Mouse (Mus musculus): Measurements from ENCODE around the gene Plekhj1. TPM values are rescaled to one million over a fixed set of nuclear protein-coding genes. Genes with fewer than 3 reads are reported as not detected.

The Plekhj1 gene
- 47.8 TPM for polyA plus RNA-seq (2014; fragmentation: Illumina TruSeq; extraction: RNeasy Lipid Tissue Mini Kit (QIAGEN cat#74804); ENCODE audit: insufficient read depth, low read depth, low replicate concordance)

DNA sequence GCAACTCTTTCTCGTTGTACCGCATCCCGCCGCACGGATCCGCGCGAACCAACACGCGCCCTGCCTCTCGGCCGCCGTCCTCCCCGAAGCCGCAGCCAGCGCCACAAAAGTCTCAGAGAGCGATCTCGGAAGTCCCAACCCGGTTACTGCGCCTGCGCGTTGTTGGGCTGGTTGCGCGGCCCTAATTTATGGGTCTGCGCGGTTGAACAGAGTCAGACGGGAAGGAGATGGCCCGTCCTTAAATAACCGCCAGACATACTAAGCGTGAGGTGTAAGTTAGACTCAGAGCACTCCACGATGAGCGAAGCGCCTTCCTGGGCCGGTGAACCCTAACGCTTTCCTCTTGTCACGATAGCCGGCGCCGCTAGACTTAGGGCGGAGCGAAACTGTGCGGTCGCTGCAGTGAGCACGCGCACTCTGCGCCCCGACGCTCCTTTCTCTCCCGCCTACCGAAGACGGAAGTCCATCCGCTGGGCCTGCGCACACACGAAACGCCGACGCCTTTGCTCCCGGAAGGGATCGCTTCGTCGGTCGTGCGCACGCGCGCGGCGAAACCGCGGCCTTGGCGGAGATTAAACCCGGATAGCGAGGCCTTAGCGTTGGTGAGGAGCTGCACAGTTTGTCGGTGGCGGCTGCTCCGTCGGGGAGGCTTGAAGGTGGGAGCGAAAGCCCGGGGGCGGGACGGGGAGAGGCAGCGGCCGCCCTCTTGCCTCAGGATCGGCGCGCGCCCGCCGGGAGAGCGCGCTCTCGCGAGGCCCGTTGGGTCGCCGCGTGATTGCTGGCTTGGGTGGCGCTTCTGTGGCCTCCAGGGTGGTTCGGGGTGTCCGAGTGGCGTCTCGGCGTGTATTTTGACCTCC is at the start of gene Plekhj1, which contains the start of gene Sf3a2:
Plekhj1 (minus strand) TSS at position 477 of the 857 bp plus-strand sequence.
Sf3a2 (plus strand) TSS at position 49 of the 857 bp plus-strand sequence.

DNA sequence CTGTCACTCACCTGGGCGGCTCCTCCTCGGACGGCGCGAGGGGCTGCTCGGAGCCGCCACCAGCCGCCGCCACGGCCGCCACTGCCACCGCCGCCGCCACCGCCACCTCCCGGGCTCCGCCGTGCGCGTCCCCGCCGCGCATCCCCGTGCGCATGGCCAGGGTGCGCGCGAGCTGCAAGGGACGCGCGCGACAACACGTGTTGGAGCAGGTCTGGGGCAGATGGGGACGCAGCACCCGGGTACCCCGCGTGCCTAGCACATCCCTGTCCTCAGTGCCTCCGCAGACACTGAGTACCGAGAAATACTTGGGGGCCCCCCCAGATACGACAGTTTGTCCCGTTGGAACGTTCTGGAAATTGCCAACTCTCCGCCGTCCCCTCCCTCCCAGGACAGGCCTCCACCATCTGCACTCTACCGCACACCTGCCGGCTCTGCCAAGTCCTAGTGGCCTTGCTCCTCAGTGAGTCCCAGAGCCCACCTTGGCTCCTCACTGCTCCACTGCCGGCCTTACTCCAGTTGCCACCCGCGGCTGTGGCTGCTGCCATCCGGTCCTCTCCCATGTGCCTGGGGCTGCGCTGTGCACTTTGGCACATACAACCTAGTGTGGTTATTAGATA is 45.6 kb upstream of the Plekhj1 start, which contains the start of gene Lingo3:
Lingo3 (minus strand) TSS at position 109 of the 617 bp plus-strand sequence.

DNA sequence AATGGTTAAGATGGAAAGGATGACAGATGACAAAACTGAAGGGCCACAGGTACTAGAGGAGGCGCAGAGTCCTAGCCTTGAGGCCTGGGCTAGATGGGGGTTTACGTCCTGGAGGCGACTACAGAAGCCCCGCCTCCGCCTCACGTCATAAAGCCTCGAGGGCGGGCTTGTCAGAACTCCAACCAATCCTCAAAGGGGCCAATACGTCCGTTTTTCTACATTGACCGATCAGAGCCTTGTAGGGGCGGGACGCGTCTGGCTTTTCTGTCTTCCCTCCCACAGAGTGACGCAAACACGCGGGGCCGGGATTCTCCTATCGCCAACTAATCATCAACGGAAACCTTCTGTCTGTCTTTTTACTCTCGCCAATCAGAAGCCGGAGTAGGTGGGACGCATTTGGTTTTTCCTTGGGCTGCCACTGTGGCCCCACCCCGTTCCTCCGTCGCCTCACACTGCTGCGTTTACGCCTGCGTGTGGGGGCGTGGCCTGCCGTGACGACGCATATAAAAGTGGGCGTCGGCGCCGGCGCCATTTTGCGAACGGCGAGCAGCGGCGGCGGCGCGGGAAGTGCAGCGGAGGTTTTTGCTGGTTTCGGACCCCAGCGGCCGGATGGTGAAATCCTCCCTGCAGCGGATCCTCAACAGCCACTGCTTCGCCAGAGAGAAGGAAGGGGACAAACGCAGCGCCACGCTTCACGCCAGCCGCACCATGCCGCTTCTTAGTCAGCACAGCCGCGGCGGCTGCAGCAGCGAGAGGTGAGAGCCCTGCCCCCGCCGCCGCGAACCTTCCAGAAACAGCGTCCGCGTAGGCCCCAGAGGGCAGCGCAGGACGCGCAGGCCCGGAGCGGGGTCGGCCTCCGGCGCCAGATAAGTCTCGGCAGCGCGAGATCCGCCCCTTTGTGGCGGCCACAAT is 28.0 kb upstream of the Plekhj1 start, which contains the start of gene Oaz1:
Oaz1 (plus strand) TSS at position 506 of the 912 bp plus-strand sequence.

GRCm38 (mm10) chr10:80813366-80813765 is 14.9 kb upstream of the Plekhj1 start, which contains the start of gene Jsrp1:
Jsrp1 (minus strand) TSS chr10:80813498.

DNA sequence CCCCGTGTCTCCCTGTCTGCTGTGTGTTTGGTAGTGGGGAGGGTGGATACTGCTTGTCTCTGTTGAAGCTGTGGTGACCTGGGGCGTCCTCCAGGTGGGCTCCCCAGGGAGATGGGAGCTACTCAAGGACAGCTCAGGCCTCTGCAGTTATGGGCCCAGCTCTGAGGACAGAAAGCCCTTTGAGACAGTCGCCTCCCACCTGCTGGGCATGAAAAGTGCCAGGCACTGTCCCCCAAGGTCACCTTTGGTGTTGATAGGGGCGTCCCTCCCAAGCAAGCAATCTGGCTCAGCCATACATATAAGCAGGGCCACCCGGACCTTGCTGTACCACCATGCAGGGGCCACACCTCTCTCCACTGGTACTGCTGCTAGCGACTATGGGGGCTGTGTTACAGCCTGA is 6.5 kb upstream of the Plekhj1 start, which contains the start of gene Amh:
Amh (plus strand) TSS at position 328 of the 400 bp plus-strand sequence.

DNA sequence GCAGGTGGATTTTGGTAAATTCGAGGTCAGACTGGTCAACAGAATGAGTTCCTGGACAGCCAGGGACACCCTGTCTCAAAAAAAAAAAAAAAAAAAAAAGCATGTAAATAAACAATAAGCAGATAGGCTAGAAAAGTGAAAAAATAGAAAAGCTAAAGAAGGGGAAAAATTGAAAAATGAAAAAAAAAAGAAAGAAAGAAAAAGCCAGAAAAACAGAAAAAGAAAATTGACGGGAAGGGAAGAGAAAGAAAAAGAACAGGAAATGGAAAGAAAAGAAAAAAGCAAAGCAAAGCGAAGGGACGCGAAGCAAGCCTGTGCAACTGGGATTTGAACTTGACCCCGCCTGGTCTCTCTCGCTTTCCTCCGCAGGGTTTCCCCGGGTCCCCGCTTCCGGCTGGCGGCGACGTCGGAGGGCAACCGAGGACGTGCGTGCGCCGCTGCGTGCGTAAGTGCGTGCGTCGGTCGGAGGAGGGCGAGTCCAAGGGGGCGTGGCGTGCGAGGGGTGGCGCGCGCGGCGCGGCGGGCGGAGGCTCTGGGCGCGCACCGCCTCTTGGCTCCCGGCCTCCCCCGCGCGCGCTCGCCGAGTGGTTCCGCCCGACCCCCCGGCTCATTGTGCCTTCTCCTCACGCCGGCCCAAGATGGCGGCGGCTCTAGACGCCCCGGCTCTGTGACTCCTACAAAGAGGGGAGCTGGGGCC is 43.7 kb downstream of the Plekhj1 start, which contains the start of gene Dot1l:
Dot1l (plus strand) TSS at position 613 of the 697 bp plus-strand sequence.

Other genes with a start within 250 kb of the Plekhj1 start
- 10.9 TPM for gene Rexo1, start 237.1 kb downstream of the Plekhj1 start, polyA plus RNA-seq (2014; fragmentation: Illumina TruSeq; extraction: RNeasy Lipid Tissue Mini Kit (QIAGEN cat#74804); ENCODE audit: insufficient read depth, low read depth, low replicate concordance)
- gene Klf16, start 221.3 kb downstream of the Plekhj1 start, polyA plus RNA-seq (2014; fragmentation: Illumina TruSeq; extraction: RNeasy Lipid Tissue Mini Kit (QIAGEN cat#74804); ENCODE audit: insufficient read depth, low read depth, low replicate concordance) = 10.0 TPM
- 63.0 TPM for gene Abhd17a, start 208.3 kb downstream of the Plekhj1 start, polyA plus RNA-seq (2014; fragmentation: Illumina TruSeq; extraction: RNeasy Lipid Tissue Mini Kit (QIAGEN cat#74804); ENCODE audit: insufficient read depth, low read depth, low replicate concordance)
- 39.5 TPM for gene Scamp4, start 195.8 kb downstream of the Plekhj1 start, polyA plus RNA-seq (2014; fragmentation: Illumina TruSeq; extraction: RNeasy Lipid Tissue Mini Kit (QIAGEN cat#74804); ENCODE audit: insufficient read depth, low read depth, low replicate concordance)
- 1.3 TPM for gene Adat3, start 195.7 kb downstream of the Plekhj1 start, polyA plus RNA-seq (2014; fragmentation: Illumina TruSeq; extraction: RNeasy Lipid Tissue Mini Kit (QIAGEN cat#74804); ENCODE audit: insufficient read depth, low read depth, low replicate concordance)
- 0.44 TPM for gene Gm49322, start 192.6 kb downstream of the Plekhj1 start, polyA plus RNA-seq (2014; fragmentation: Illumina TruSeq; extraction: RNeasy Lipid Tissue Mini Kit (QIAGEN cat#74804); ENCODE audit: insufficient read depth, low read depth, low replicate concordance)
- 98.5 TPM for gene Csnk1g2, start 175.8 kb downstream of the Plekhj1 start, polyA plus RNA-seq (2014; fragmentation: Illumina TruSeq; extraction: RNeasy Lipid Tissue Mini Kit (QIAGEN cat#74804); ENCODE audit: insufficient read depth, low read depth, low replicate concordance)
- gene Btbd2, start 141.6 kb downstream of the Plekhj1 start, polyA plus RNA-seq (2014; fragmentation: Illumina TruSeq; extraction: RNeasy Lipid Tissue Mini Kit (QIAGEN cat#74804); ENCODE audit: insufficient read depth, low read depth, low replicate concordance) = 24.0 TPM
- 80.0 TPM for gene Mknk2, start 120.5 kb downstream of the Plekhj1 start, polyA plus RNA-seq (2014; fragmentation: Illumina TruSeq; extraction: RNeasy Lipid Tissue Mini Kit (QIAGEN cat#74804); ENCODE audit: insufficient read depth, low read depth, low replicate concordance)
- 23.9 TPM for gene Mob3a, start 96.6 kb downstream of the Plekhj1 start, polyA plus RNA-seq (2014; fragmentation: Illumina TruSeq; extraction: RNeasy Lipid Tissue Mini Kit (QIAGEN cat#74804); ENCODE audit: insufficient read depth, low read depth, low replicate concordance)
- gene Izumo4, start 96.4 kb downstream of the Plekhj1 start, polyA plus RNA-seq (2014; fragmentation: Illumina TruSeq; extraction: RNeasy Lipid Tissue Mini Kit (QIAGEN cat#74804); ENCODE audit: insufficient read depth, low read depth, low replicate concordance) = 26.3 TPM
- gene Ap3d1, start 56.4 kb downstream of the Plekhj1 start, polyA plus RNA-seq (2014; fragmentation: Illumina TruSeq; extraction: RNeasy Lipid Tissue Mini Kit (QIAGEN cat#74804); ENCODE audit: insufficient read depth, low read depth, low replicate concordance) = 26.6 TPM
- gene Dot1l, start 43.4 kb downstream of the Plekhj1 start, polyA plus RNA-seq (2014; fragmentation: Illumina TruSeq; extraction: RNeasy Lipid Tissue Mini Kit (QIAGEN cat#74804); ENCODE audit: insufficient read depth, low read depth, low replicate concordance) = 6.0 TPM
- gene Sf3a2, start 428 bp downstream of the Plekhj1 start, polyA plus RNA-seq (2014; fragmentation: Illumina TruSeq; extraction: RNeasy Lipid Tissue Mini Kit (QIAGEN cat#74804); ENCODE audit: insufficient read depth, low read depth, low replicate concordance) = 19.4 TPM
- gene Amh, start 6.6 kb upstream of the Plekhj1 start, polyA plus RNA-seq (2014; fragmentation: Illumina TruSeq; extraction: RNeasy Lipid Tissue Mini Kit (QIAGEN cat#74804); ENCODE audit: insufficient read depth, low read depth, low replicate concordance) = 0.19 TPM
- gene Jsrp1, start 14.9 kb upstream of the Plekhj1 start, polyA plus RNA-seq (2014; fragmentation: Illumina TruSeq; extraction: RNeasy Lipid Tissue Mini Kit (QIAGEN cat#74804); ENCODE audit: insufficient read depth, low read depth, low replicate concordance) = not detected
- gene Oaz1, start 28.0 kb upstream of the Plekhj1 start, polyA plus RNA-seq (2014; fragmentation: Illumina TruSeq; extraction: RNeasy Lipid Tissue Mini Kit (QIAGEN cat#74804); ENCODE audit: insufficient read depth, low read depth, low replicate concordance) = 1,024 TPM
- not detected for gene Lingo3, start 45.4 kb upstream of the Plekhj1 start, polyA plus RNA-seq (2014; fragmentation: Illumina TruSeq; extraction: RNeasy Lipid Tissue Mini Kit (QIAGEN cat#74804); ENCODE audit: insufficient read depth, low read depth, low replicate concordance)
- 119 TPM for gene Lsm7, start 56.6 kb upstream of the Plekhj1 start, polyA plus RNA-seq (2014; fragmentation: Illumina TruSeq; extraction: RNeasy Lipid Tissue Mini Kit (QIAGEN cat#74804); ENCODE audit: insufficient read depth, low read depth, low replicate concordance)
- 9.4 TPM for gene Sppl2b, start 56.6 kb upstream of the Plekhj1 start, polyA plus RNA-seq (2014; fragmentation: Illumina TruSeq; extraction: RNeasy Lipid Tissue Mini Kit (QIAGEN cat#74804); ENCODE audit: insufficient read depth, low read depth, low replicate concordance)
- not detected for gene Tmprss9, start 73.2 kb upstream of the Plekhj1 start, polyA plus RNA-seq (2014; fragmentation: Illumina TruSeq; extraction: RNeasy Lipid Tissue Mini Kit (QIAGEN cat#74804); ENCODE audit: insufficient read depth, low read depth, low replicate concordance)
- 173 TPM for gene Timm13, start 102.3 kb upstream of the Plekhj1 start, polyA plus RNA-seq (2014; fragmentation: Illumina TruSeq; extraction: RNeasy Lipid Tissue Mini Kit (QIAGEN cat#74804); ENCODE audit: insufficient read depth, low read depth, low replicate concordance)
- gene Lmnb2, start 119.6 kb upstream of the Plekhj1 start, polyA plus RNA-seq (2014; fragmentation: Illumina TruSeq; extraction: RNeasy Lipid Tissue Mini Kit (QIAGEN cat#74804); ENCODE audit: insufficient read depth, low read depth, low replicate concordance) = 5.4 TPM
- gene Gadd45b, start 131.4 kb upstream of the Plekhj1 start, polyA plus RNA-seq (2014; fragmentation: Illumina TruSeq; extraction: RNeasy Lipid Tissue Mini Kit (QIAGEN cat#74804); ENCODE audit: insufficient read depth, low read depth, low replicate concordance) = 63.5 TPM
- gene Gng7, start 216.3 kb upstream of the Plekhj1 start, polyA plus RNA-seq (2014; fragmentation: Illumina TruSeq; extraction: RNeasy Lipid Tissue Mini Kit (QIAGEN cat#74804); ENCODE audit: insufficient read depth, low read depth, low replicate concordance) = 1.2 TPM
- not detected for gene Diras1, start 227.0 kb upstream of the Plekhj1 start, polyA plus RNA-seq (2014; fragmentation: Illumina TruSeq; extraction: RNeasy Lipid Tissue Mini Kit (QIAGEN cat#74804); ENCODE audit: insufficient read depth, low read depth, low replicate concordance)
- gene Slc39a3, start 238.8 kb upstream of the Plekhj1 start, polyA plus RNA-seq (2014; fragmentation: Illumina TruSeq; extraction: RNeasy Lipid Tissue Mini Kit (QIAGEN cat#74804); ENCODE audit: insufficient read depth, low read depth, low replicate concordance) = 15.7 TPM